Mouse (Mus musculus) heart, embryonic 14.5 days (tissue): ENCODE measurements around the gene 2010003K11Rik. TPM values are rescaled to one million over a fixed set of nuclear protein-coding genes. Genes with fewer than 3 reads are reported as not detected.
"Not testable (repeated sequence)": the region's sequence is repeated elsewhere in the genome, so short reads cannot be mapped to it uniquely, and the experiment has no call there.

Experiments used
- ATAC-seq: fragments of 200-750 bp; cut with Nextera tagmentation; 2 replicates; pipeline ENCODE4 v1.8.0; 2017; ENCODE audit warnings: low read depth, moderate TSS enrichment; ENCODE audit not compliant: insufficient number of reproducible peaks, insufficient read depth, low FRiP score
- H3K27ac ChIP-seq, 2 experiments: fragments of 200-500 bp in 1 of 2; fragments of 300-500 bp in 1 of 2; sonication (generic) in 1 of 2; replicated peaks in 1 of 2; 2 replicates each; pipeline ENCODE4 v1.5.1; 2012 to 2014; ENCODE audit warnings: low read depth in 2 of 2, low read length in 2 of 2, control low read depth in 1 of 2, mild to moderate bottlenecking in 1 of 2, mixed read lengths in 1 of 2; ENCODE audit not compliant: control insufficient read depth in 1 of 2, insufficient read depth in 1 of 2
- H3K27me3 ChIP-seq: fragments of 300-500 bp; sonication (generic); 2 replicates; pipeline ENCODE4 v1.6.1; 2014; ENCODE audit warnings: mild to moderate bottlenecking, low read length, control low read depth; ENCODE audit not compliant: control insufficient read depth, insufficient read depth
- H3K36me3 ChIP-seq: fragments of 300-500 bp; sonication (generic); 2 replicates; pipeline ENCODE4 v1.6.1; 2014; ENCODE audit warnings: mild to moderate bottlenecking, control low read depth, low read length, mixed read lengths; ENCODE audit not compliant: control insufficient read depth, insufficient read depth
- H3K4me1 ChIP-seq, 2 experiments: fragments of 200-500 bp in 1 of 2; fragments of 300-500 bp in 1 of 2; sonication (generic) in 1 of 2; 2 replicates each; pipeline ENCODE4 v1.6.1; 2012 to 2014; ENCODE audit warnings: low read length in 2 of 2, control low read depth in 1 of 2, mixed read lengths in 1 of 2; ENCODE audit not compliant: control insufficient read depth in 2 of 2, insufficient read depth in 2 of 2
- H3K4me2 ChIP-seq: fragments of 300-500 bp; sonication (generic); 2 replicates; pipeline ENCODE4 v1.6.1; 2014; ENCODE audit warnings: mild to moderate bottlenecking, low read length
- H3K4me3 ChIP-seq, 2 experiments: fragments of 200-500 bp in 1 of 2; fragments of 300-500 bp in 1 of 2; sonication (generic) in 1 of 2; 2 replicates each; pipeline ENCODE4 v1.5.1; 2012 to 2014; ENCODE audit warnings: low read length in 2 of 2, mild to moderate bottlenecking in 2 of 2, control low read depth in 1 of 2, low read depth in 1 of 2, moderate library complexity in 1 of 2; ENCODE audit not compliant: control insufficient read depth in 1 of 2, insufficient read depth in 1 of 2
- H3K9ac ChIP-seq: fragments of 300-500 bp; sonication (generic); 2 replicates; pipeline ENCODE4 v1.6.1; 2014; ENCODE audit warnings: mild to moderate bottlenecking, low read length
- H3K9me3 ChIP-seq: fragments of 300-500 bp; sonication (generic); 2 replicates; pipeline ENCODE4 v1.6.1; 2016; ENCODE audit warnings: low read length, control low read depth; ENCODE audit not compliant: control insufficient read depth
- WGBS: fragments of 180-500 bp; shearing (Covaris S2); extraction: QIAGEN DNeasy Blood & Tissue Kit; methylation state at CpG from one replicate; pipeline ENCODE4 v1.1.7; 2014; 5-methylcytosine and 5-hydroxymethylcytosine counted together
- polyA plus RNA-seq: library from polyadenylated mRNA; unstranded; fragments of >200 nt; fragmentation: Nextera tagmentation; extraction: Ambion mirVana; gene quantifications from 2 replicates; pipeline ENCODE4 v1.2.1, GENCODE M21; 2014

Gene 2010003K11Rik
- polyA plus RNA-seq, 1 experiment from 2014 or later: not detected

- Histone ChIP-seq H3K9ac (no peak overlapping the region), H3K36me3 (no peaks in the 10 kb centered on the region), H3K4me3 (no peak overlapping the region), H3K27me3 (no peaks in the 10 kb centered on the region), H3K4me1 (no peaks in the 10 kb centered on the region; a peak in 1 of 4 replicates), H3K27ac (no peak overlapping the region), H3K9me3 (no peaks in the 10 kb centered on the region), H3K4me2 (no peak overlapping the region)
- WGBS: 75% methylated on average over 15 of the region's 15 CpGs
- ATAC-seq: no peak
Observed at GRCm38 (mm10) chr19:4455071-4455800, 43.1 kb downstream of the 2010003K11Rik start.

GRCm38 (mm10) chr19:4454040-4454439, 44.3 kb downstream of the 2010003K11Rik start:
- not testable (repeated sequence) for H3K27me3 ChIP-seq, H3K36me3 ChIP-seq, H3K9me3 ChIP-seq, H3K4me1 ChIP-seq, H3K4me3 ChIP-seq, H3K27ac ChIP-seq, H3K9ac ChIP-seq, ATAC-seq, H3K4me2 ChIP-seq
- 41% methylated on average over 1 of the region's 1 CpGs for WGBS

GRCm38 (mm10) chr19:4452525-4452924, 45.9 kb downstream of the 2010003K11Rik start:
- H3K9ac ChIP-seq: no peak overlapping the region
- no peaks in the 10 kb centered on the region for H3K9me3 ChIP-seq
- H3K4me1 ChIP-seq: no peaks in the 10 kb centered on the region; a peak in 1 of 4 replicates
- H3K4me3 ChIP-seq: no peak overlapping the region
- no peaks in the 10 kb centered on the region for H3K27me3 ChIP-seq
- H3K36me3 ChIP-seq: no peaks in the 10 kb centered on the region
- WGBS: 41% methylated on average over 4 of the region's 4 CpGs
- H3K27ac ChIP-seq: no peak overlapping the region
- ATAC-seq: no peak
- no peak overlapping the region for H3K4me2 ChIP-seq

- H3K4me3 ChIP-seq: no peak overlapping the region
- H3K27me3 ChIP-seq: no peaks in the 10 kb centered on the region
- WGBS: 34% methylated on average over 5 of the region's 5 CpGs
- H3K4me1 ChIP-seq: no peaks in the 10 kb centered on the region; a peak in 1 of 4 replicates
- no peaks in the 10 kb centered on the region for H3K9me3 ChIP-seq
- H3K27ac ChIP-seq: no peak overlapping the region
- H3K9ac ChIP-seq: no peak overlapping the region
- ATAC-seq: no peak
- no peak overlapping the region for H3K4me2 ChIP-seq
- no peaks in the 10 kb centered on the region for H3K36me3 ChIP-seq
Observed at GRCm38 (mm10) chr19:4451965-4452364, 46.4 kb downstream of the 2010003K11Rik start.

- no peaks in the 10 kb centered on the region for H3K27me3 ChIP-seq
- no peak overlapping the region for H3K27ac ChIP-seq
- no peaks in the 10 kb centered on the region for H3K36me3 ChIP-seq
- H3K4me1 ChIP-seq: no peaks in the 10 kb centered on the region; a peak in 1 of 4 replicates
- no peak overlapping the region for H3K4me3 ChIP-seq
- H3K9ac ChIP-seq: no peak overlapping the region
- no peaks in the 10 kb centered on the region for H3K9me3 ChIP-seq
- 46% methylated on average over 8 of the region's 8 CpGs for WGBS
- no peak overlapping the region for H3K4me2 ChIP-seq
- no peak for ATAC-seq
Observed at GRCm38 (mm10) chr19:4451098-4451497, 47.3 kb downstream of the 2010003K11Rik start.

GRCm38 (mm10) chr19:4450666-4451065, 47.7 kb downstream of the 2010003K11Rik start:
- Histone ChIP-seq H3K27ac (no peak overlapping the region), H3K4me3 (no peak overlapping the region), H3K4me2 (no peak overlapping the region), H3K9me3 (no peaks in the 10 kb centered on the region), H3K9ac (no peak overlapping the region), H3K4me1 (no peaks in the 10 kb centered on the region; a peak in 1 of 4 replicates), H3K36me3 (no peaks in the 10 kb centered on the region), H3K27me3 (no peaks in the 10 kb centered on the region)
- no peak for ATAC-seq
- 70% methylated on average over 5 of the region's 5 CpGs for WGBS

GRCm38 (mm10) chr19:4449230-4449629, 49.2 kb downstream of the 2010003K11Rik start:
- H3K4me1 ChIP-seq: no peaks in the 10 kb centered on the region; a peak in 1 of 4 replicates
- no peak overlapping the region for H3K4me3 ChIP-seq
- H3K9me3 ChIP-seq: no peaks in the 10 kb centered on the region
- no peak overlapping the region for H3K27ac ChIP-seq
- H3K4me2 ChIP-seq: no peak overlapping the region
- H3K9ac ChIP-seq: no peak overlapping the region
- WGBS: 93% methylated on average over 9 of the region's 9 CpGs
- no peak for ATAC-seq
- no peaks in the 10 kb centered on the region for H3K36me3 ChIP-seq
- H3K27me3 ChIP-seq: no peaks in the 10 kb centered on the region

- Histone ChIP-seq H3K27me3 (no peaks in the 10 kb centered on the region), H3K9ac (no peak overlapping the region), H3K36me3 (no peaks in the 10 kb centered on the region), H3K4me3 (no peak overlapping the region), H3K9me3 (no peaks in the 10 kb centered on the region), H3K27ac (no peak overlapping the region), H3K4me1 (no peaks in the 10 kb centered on the region; a peak in 1 of 4 replicates), H3K4me2 (no peak overlapping the region)
- no peak for ATAC-seq
- WGBS: 90% methylated on average over 9 of the region's 9 CpGs
Observed at GRCm38 (mm10) chr19:4447445-4447844, 50.9 kb downstream of the 2010003K11Rik start.
